Comparison of ENCODE assay signal across 10 mouse cellular contexts in the genomic region with DNA sequence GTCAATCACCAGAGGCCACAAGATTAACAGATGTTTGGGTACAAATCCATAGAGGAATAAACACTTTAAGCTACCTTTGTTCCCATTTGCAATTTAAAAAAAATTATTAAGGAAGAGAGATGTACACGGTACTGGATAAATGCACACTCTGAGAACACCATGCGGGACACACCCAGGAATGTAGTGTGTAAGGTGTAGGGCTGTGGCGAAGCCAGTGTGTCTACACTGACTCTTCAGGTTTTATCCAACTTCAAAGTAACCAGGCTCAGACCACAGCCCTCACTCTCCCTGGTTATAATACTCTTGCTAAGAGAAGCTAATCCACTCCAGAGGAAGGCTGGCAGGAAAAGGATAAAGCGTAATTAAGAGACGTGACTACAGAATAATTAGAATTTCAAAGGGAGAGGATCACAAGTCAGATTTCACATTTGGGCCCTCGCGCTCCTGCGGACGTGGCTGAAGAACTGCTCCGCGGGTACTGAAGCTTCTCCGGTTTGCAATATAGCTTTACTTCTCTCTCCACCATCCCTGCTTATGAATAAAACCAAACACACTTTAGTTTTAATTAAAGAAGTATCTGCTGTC.
DNase-seq lines count a peak whose midpoint lies in the region; ATAC-seq and TF ChIP-seq lines count a peak whose summit lies in the region.
"Had no signal": no experiment of that assay in that cellular context is flagged by ENCODE, and none has a peak within 500 bp of the region (broad histone marks: within the 10 kb centered on the region; RNA-seq: fewer than 3 reads in every experiment).

No protein-coding gene starts in this region.

- TF ChIP-seq CTCF in kidney, adult 2 months (conservative IDR thresholded peaks at IDR 0.05; ENCODE audit: insufficient read depth, insufficient read length, low read depth, low read length), result no peak

- peak overlapping the region; percentile 14; the same call in 1 of the 2 replicates for H3K4me3 ChIP-seq in kidney, embryonic 14.5 days (ENCODE audit: low read length)
- H3K4me3 ChIP-seq in kidney, adult 2 months (ENCODE audit: insufficient read depth, low read depth, low read length), result no peak overlapping the region
- H3K4me3 ChIP-seq in embryonic facial prominence, embryonic 13.5 days, result peak overlapping the region; percentile 17; the same call in 1 of the 2 replicates
- H3K4me3 ChIP-seq in intestine, embryonic 15.5 days (replicated peaks), result no peak overlapping the region
- 0 out of 2 replicates have a peak overlapping the region, but pooled peaks have one; percentile 13 for H3K4me3 ChIP-seq in midbrain, embryonic 13.5 days (replicated peaks)

- peak overlapping the region; percentile 31 for H3K4me2 ChIP-seq in kidney, embryonic 14.5 days (replicated peaks; ENCODE audit: low read depth, low read length)
- peak overlapping the region; percentile 46 for H3K4me2 ChIP-seq in embryonic facial prominence, embryonic 13.5 days
- peak overlapping the region; percentile 38 for H3K4me2 ChIP-seq in intestine, embryonic 15.5 days (replicated peaks)
- peak overlapping the region; percentile 41 for H3K4me2 ChIP-seq in midbrain, embryonic 13.5 days (replicated peaks)

- no peak for TF ChIP-seq POLR2A in kidney, adult 2 months (IDR thresholded peaks at IDR 0.05; ENCODE audit: low read depth, low read length)

- 52% methylated on average over 12 of the region's 12 CpGs for WGBS in kidney, embryonic 14.5 days
- 72% methylated on average over 12 of the region's 12 CpGs for WGBS in kidney, adult 2 months
- 38% methylated on average over 12 of the region's 12 CpGs for whole genome bisulfite sequencing in embryonic facial prominence, embryonic 13.5 days
- 73% methylated on average over 12 of the region's 12 CpGs for WGBS in intestine, embryonic 15.5 days
- 10% methylated on average over 12 of the region's 12 CpGs for WGBS in midbrain, embryonic 13.5 days

- DNase-seq in kidney, adult 2 months, result no peak
- DNase-seq in c-Kit-positive CD71-positive TER-119-positive erythroid progenitor cells, embryonic 14.5 days (ENCODE audit: low spot score), result no peak
- DNase-seq in ovary, adult 18-20 months (ENCODE audit: low spot score), result no peak
- DNase-seq in kidney, postnatal 25 days, result no peak
- DNase-seq: adrenal gland, adult 8-10 months; cerebellum, adult 8-10 months had no signal

- no peak overlapping the region for H3K9ac ChIP-seq in kidney, embryonic 14.5 days (ENCODE audit: low read depth, low read length)
- H3K9ac ChIP-seq in embryonic facial prominence, embryonic 13.5 days, result no peak overlapping the region
- no peak overlapping the region for H3K9ac ChIP-seq in intestine, embryonic 15.5 days
- H3K9ac ChIP-seq in midbrain, embryonic 13.5 days (replicated peaks), result no peak overlapping the region

- H3K36me3 ChIP-seq in kidney, embryonic 14.5 days (ENCODE audit: control insufficient read depth, insufficient read depth, low read length), result no peaks in the 10 kb centered on the region; the same call in 1 of the 2 replicates
- H3K36me3 ChIP-seq in kidney, adult 2 months (ENCODE audit: control insufficient read depth, insufficient read depth, low read length), result no peaks in the 10 kb centered on the region
- 0 out of 2 replicates have a peak, but pooled peaks cover 3% of the 10 kb centered on the region for H3K36me3 ChIP-seq in embryonic facial prominence, embryonic 13.5 days
- no peaks in the 10 kb centered on the region for H3K36me3 ChIP-seq in intestine, embryonic 15.5 days
- no peaks in the 10 kb centered on the region for H3K36me3 ChIP-seq in midbrain, embryonic 13.5 days

- no peak overlapping the region for H3K27ac ChIP-seq in kidney, embryonic 14.5 days (ENCODE audit: low read depth, low read length)
- no peak overlapping the region for H3K27ac ChIP-seq in kidney, adult 2 months (ENCODE audit: insufficient read depth, low read depth, low read length)
- H3K27ac ChIP-seq in embryonic facial prominence, embryonic 13.5 days, result no peak overlapping the region
- H3K27ac ChIP-seq in intestine, embryonic 15.5 days, result no peak overlapping the region
- no peak overlapping the region for H3K27ac ChIP-seq in midbrain, embryonic 13.5 days

- no peak; the same call in 1 of the 2 replicates for ATAC-seq in kidney, embryonic 14.5 days (ENCODE audit: low FRiP score, low TSS enrichment)
- ATAC-seq in embryonic facial prominence, embryonic 13.5 days (ENCODE audit: insufficient number of reproducible peaks, insufficient read depth, low FRiP score, low TSS enrichment, low read depth), result no peak
- peak; percentile 52; the same call in 1 of the 2 replicates for ATAC-seq in intestine, embryonic 15.5 days
- peak; percentile 48; the same call in 1 of the 2 replicates for ATAC-seq in midbrain, embryonic 13.5 days

- no peaks in the 10 kb centered on the region for H3K9me3 ChIP-seq in kidney, embryonic 14.5 days (ENCODE audit: control insufficient read depth, low read length)
- H3K9me3 ChIP-seq in embryonic facial prominence, embryonic 13.5 days, result no peaks in the 10 kb centered on the region
- no peaks in the 10 kb centered on the region for H3K9me3 ChIP-seq in intestine, embryonic 15.5 days
- no peaks in the 10 kb centered on the region for H3K9me3 ChIP-seq in midbrain, embryonic 13.5 days

- H3K4me1 ChIP-seq in kidney, embryonic 14.5 days (ENCODE audit: control insufficient read depth, insufficient read depth, low read length), result peaks cover 39% of the 10 kb centered on the region
- H3K4me1 ChIP-seq in kidney, adult 2 months (ENCODE audit: control insufficient read depth, insufficient read depth, low read length), result peaks cover 21% of the 10 kb centered on the region
- H3K4me1 ChIP-seq in embryonic facial prominence, embryonic 13.5 days, result peaks cover 74% of the 10 kb centered on the region
- H3K4me1 ChIP-seq in intestine, embryonic 15.5 days (replicated peaks), result peaks cover 3% of the 10 kb centered on the region; the same call in 1 of the 2 replicates
- peaks cover 52% of the 10 kb centered on the region for H3K4me1 ChIP-seq in midbrain, embryonic 13.5 days (replicated peaks)

- no peaks in the 10 kb centered on the region for H3K27me3 ChIP-seq in kidney, embryonic 14.5 days (ENCODE audit: control insufficient read depth, insufficient read depth, low read length)
- no peaks in the 10 kb centered on the region for H3K27me3 ChIP-seq in kidney, adult 2 months (replicated peaks; ENCODE audit: control insufficient read depth, insufficient read depth, low read length)
- no peaks in the 10 kb centered on the region for H3K27me3 ChIP-seq in embryonic facial prominence, embryonic 13.5 days
- no peaks in the 10 kb centered on the region for H3K27me3 ChIP-seq in intestine, embryonic 15.5 days (replicated peaks)
- peaks cover 77% of the 10 kb centered on the region for H3K27me3 ChIP-seq in midbrain, embryonic 13.5 days

Comparison
In these comparisons a context has a peak if more than half of its experiments do, and no peak if none do; other contexts are left out.
1. H3K4me3 ChIP-seq: peak in kidney, embryonic 14.5 days (single experiment), embryonic facial prominence, embryonic 13.5 days (single experiment) and midbrain, embryonic 13.5 days (single experiment); none in kidney, adult 2 months (single experiment) and intestine, embryonic 15.5 days (single experiment).
2. ATAC-seq: peak in intestine, embryonic 15.5 days (single experiment) and midbrain, embryonic 13.5 days (single experiment); none in kidney, embryonic 14.5 days (single experiment) and embryonic facial prominence, embryonic 13.5 days (single experiment).
3. Peak in every context shown above with its lines, with median percentiles within 50 percentile points of each other: H3K4me2 ChIP-seq.